Mouse (Mus musculus) adrenal gland, adult 2 months (tissue): ENCODE results near the gene Rbbp4. TPM values are rescaled to one million over a fixed set of nuclear protein-coding genes. Genes with fewer than 3 reads are reported as not detected.
A peak's percentile ranks its signal among the peaks of the same experiment; 100 is the strongest.

ENCODE experiments used
- DNase-seq: peaks from one replicate; pipeline ENCODE4 v3.0.0; 2021
- polyA plus RNA-seq: library from polyadenylated mRNA; depleted of rRNA; stranded (reverse); fragments of >200 nt; gene quantifications from 2 replicates; pipeline ENCODE4 v1.2.3, GENCODE M21; 2012
- total RNA-seq, 2 experiments: library from RNA; stranded (reverse); gene quantifications; 2 replicates each; pipeline ENCODE4 v1.2.3; 2021

Rbbp4 gene
- total and polyA plus RNA-seq, 3 experiments, result 9.7 to 144 (median 116) TPM

GRCm38 (mm10) chr4:129293702-129294101 is 41.5 kb downstream of the Rbbp4 start:
- no peak for DNase-seq

DNA sequence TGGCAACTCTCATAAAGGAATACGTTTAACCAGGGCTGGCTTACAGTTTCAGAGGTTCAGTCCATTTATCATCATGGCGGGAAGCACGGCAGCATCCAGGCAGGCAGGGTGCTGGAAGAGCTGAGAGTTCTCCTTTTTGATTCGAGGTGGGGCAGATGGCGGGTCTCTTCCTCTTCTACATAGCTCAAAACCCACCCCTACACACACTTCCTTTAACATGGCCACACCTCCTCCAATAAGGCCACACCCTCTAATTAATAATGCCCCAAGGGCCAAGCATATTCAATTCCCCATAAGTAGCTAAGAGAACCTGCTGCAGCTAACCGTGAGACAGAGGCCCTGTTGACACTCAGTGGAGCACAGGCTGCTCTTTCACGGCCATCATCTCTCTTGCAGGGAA is 42.3 kb downstream of the Rbbp4 start:
- no peak for DNase-seq

DNA sequence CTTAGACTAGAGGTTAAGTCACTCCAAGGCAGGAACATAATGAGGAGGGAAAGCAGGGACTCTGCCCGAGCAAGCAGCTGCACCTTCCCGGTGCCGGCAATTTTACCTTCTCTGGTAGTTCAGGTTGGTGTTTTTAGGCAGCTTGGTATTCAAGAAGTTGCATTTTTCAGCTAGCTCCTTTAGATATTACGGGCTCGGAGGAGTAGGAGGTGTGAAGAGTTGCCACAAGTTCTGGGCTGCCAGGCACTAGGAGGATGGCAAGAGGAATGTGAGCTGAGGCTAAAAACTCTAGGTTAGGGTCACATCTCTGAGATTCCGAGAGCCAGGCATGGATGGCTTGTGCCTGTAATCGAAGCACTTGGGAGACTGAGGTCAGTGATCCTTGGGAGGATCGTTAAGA is 45.5 kb downstream of the Rbbp4 start:
- DNase-seq, result no peak

GRCm38 (mm10) chr4:129288067-129288466 is 47.1 kb downstream of the Rbbp4 start:
- DNase-seq, result no peak

DNA sequence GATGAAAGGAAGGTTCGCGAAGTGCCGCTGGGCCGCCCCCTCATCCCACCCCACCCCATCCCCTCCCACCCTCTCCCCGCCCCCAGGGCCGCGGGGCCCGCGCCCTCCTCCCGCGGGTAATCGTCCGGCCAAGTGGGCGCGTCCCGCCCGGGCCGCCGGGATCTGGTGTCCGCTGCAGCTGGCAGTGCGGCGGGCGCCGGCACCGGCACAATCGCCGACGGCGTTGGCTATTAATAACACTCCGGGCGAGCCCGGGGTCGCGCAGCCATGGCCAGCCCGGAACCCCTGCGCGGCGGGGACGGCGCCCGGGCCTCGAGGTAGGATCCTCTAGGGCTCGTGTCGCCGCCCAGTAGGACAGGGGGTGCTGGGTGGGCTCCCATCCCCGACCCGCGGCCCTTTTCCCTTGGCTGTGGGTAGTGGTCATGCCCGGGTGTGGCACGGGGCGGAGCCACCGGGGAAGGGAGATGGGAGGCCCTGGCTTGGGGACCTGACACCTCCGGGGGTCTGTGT is 47.6 kb downstream of the Rbbp4 start, which contains the start of gene Sync:
TSS of gene Sync (plus strand) at position 146 of the 510 bp plus-strand sequence.
- DNase-seq, result peak; percentile 52

GRCm38 (mm10) chr4:129286683-129287471 is 48.3 kb downstream of the Rbbp4 start:
- peak; percentile 24 for DNase-seq

DNA sequence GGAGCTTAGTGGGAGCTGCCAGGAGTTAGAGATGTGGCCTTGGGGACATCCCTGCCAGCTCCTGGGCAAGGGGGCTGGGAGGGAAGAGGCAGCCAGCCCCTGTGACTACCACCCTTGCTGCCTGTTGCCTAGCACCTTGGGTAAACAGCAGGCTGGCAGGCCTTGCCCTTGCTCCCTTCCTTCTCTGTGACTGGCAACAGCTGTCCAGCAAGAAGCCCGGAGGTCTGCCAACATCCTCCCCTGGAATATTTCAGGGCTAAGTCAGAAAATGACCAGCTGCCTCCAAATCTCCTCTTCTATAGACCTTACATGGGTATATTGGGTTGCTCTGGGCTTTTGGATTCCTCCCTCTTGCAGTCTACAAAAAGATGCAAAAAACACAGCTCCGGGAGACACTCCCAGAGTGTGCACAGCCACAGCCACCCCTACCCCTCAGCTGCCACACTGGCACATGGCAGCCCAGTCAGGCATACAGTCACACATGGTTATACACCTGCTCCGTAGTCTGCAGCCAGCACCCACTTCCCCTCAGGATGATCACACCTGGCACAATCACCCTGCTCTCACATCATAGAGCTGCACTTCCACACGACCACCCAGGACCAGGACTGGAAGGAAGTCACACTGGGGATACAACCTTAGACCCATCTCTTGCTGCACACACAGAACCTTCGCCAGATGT is 49.0 kb downstream of the Rbbp4 start:
- peak; percentile 21 for DNase-seq

GRCm38 (mm10) chr4:129284685-129285084 is 50.5 kb downstream of the Rbbp4 start:
- no peak for DNase-seq

- no peak for DNase-seq
Observed at GRCm38 (mm10) chr4:129283226-129283625, 51.9 kb downstream of the Rbbp4 start.

DNA sequence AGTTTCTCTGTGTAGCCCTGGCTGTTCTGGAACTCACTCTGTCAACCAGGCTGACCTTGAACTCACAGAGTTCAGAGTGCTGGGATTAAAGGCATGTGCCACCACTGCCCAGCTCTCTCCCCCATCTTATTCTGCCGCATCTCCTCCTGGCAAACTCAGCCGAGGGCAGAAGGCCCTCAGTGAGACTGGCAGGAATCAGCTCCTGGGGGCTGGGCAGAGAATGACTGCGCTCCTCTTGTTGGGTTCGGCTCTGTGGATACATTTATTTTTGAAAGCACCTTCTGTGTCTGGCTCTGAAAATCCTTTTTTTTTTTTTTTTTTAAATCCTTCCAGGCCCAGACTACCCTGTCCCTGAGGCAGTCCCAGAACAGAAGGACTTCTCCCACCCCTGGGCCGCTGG is 52.4 kb downstream of the Rbbp4 start:
- DNase-seq, result no peak

DNA sequence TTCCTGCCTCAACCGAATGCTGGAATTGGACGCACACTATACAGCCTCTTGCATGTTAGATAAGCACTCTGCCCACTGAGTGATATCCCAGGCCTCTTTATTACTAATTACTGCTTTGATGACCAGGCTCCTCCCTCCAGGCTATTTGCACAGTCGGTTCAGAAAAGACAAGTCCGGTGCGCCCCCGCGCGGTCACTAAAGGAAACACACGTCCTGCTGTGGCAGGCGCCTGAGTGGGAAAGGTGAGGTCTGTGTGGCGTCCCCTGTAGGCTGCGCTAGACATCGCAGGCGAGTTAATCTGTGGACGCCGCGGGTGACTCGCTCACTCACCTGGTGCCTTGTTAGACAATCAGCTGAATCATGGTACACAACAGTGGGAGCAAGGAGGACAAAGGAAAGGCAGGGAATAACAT is 58.7 kb downstream of the Rbbp4 start:
- peak; percentile 96 for DNase-seq

GRCm38 (mm10) chr4:129272756-129273046 is 62.5 kb downstream of the Rbbp4 start:
- peak; percentile 69 for DNase-seq

DNA sequence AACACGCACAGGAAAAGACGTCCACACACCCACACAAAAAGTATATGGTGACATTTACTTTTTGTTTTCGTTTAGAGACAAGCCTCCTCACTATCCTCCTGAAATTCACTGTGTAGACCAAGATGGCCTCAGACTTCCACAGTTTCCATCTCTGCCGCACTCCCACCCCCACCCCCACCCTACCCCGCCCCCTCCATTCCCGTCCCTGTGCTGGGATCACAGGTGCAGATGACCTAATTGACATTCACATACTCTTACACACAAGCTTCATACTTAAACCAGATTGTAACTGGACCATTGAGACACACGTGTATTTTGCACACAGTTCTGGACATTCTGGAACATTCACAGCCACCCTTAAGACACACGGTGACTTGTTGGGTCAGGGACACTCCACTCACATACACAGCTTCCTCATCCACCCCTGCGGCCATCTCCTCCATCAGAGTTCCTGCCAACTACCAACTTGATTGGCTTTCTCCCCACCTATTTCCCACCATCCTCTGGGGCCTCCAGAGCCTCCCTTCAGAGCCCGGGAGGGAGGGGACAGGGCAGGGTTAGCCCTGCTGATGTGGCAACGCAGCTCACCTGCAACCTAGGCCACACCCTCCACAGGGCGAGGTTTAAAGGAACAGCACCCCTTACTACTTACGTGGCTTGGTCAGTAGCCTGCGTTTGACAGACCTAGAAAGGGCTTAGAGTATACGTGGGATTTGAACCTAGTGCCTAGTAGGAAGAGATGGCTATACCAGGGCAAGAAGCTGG is 63.0 kb downstream of the Rbbp4 start:
- DNase-seq, result peak; percentile 14

- DNase-seq, result peak; percentile 40
Observed at GRCm38 (mm10) chr4:129268698-129269097, 66.5 kb downstream of the Rbbp4 start.

- DNase-seq, result no peak
Observed at GRCm38 (mm10) chr4:129266821-129267220, 68.3 kb downstream of the Rbbp4 start.

- no peak for DNase-seq
Observed at GRCm38 (mm10) chr4:129266191-129266590, 69.0 kb downstream of the Rbbp4 start.

DNA sequence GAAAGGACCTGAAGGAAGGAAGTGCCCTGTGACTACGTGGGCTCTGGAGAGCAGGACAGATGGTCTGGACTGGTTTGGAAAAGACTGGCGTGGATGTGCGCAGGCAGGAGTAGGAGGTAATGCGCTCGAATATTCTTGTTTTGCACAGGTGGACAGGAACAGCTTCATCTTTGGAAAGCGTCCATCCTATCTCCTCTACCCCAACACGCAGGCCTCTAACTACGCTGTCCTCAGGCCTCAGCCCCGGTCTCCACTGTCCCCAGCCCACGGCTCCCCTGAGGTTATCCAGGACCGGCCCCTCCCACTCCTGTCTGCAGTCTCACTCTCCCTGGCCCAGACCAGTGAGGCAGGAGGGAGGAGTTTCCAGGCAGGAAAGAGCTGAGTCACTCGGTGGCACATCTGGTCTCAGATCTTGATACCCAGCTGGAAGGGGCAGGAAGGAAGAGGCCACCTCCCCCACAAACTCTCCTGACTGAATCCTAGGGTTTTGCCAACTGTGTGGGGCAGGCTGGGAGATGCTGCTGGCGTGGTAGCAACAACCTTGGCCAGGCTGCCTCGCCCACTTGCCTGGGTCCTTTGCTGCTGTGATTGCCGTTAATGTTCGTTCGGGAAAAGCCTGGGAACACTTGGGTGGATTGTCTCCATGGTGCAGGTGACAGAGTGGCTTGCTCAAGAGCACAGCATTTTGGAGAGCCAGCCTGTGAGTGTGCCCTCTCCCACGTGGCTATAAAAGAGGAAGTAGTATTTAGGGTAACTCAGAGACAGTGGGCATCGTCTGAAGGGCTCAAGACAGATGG is 71.7 kb downstream of the Rbbp4 start:
- peak; percentile 81 for DNase-seq

- DNase-seq, result no peak
Observed at GRCm38 (mm10) chr4:129261196-129261595, 74.0 kb downstream of the Rbbp4 start, which contains the start of gene C77080. C77080 (minus strand) TSS chr4:129261404.

GRCm38 (mm10) chr4:129260678-129261077 is 74.5 kb downstream of the Rbbp4 start:
- no peak for DNase-seq

- peak; percentile 32 for DNase-seq
Observed at GRCm38 (mm10) chr4:129259101-129259500, 76.1 kb downstream of the Rbbp4 start.
